ENCODE assay signal across 12 mouse cellular contexts in genomic region chr17:45770441-45770840, GRCm38 (mm10). TPM values are rescaled to one million over a fixed set of nuclear protein-coding genes. Genes with fewer than 3 reads are reported as not detected.
DNase-seq lines count a peak whose midpoint lies in the region; ATAC-seq lines count a peak whose summit lies in the region.
"Had no signal": no experiment of that assay in that cellular context is flagged by ENCODE, and none has a peak within 500 bp of the region (broad histone marks: within the 10 kb centered on the region; RNA-seq: fewer than 3 reads in every experiment).

No protein-coding gene starts in this region.

- peaks cover 50% of the 10 kb centered on the region for H3K4me1 ChIP-seq in heart, embryonic 12.5 days (replicated peaks)

- no peaks in the 10 kb centered on the region for H3K9me3 ChIP-seq in heart, embryonic 12.5 days (replicated peaks)
- H3K9me3 ChIP-seq: forebrain, embryonic 13.5 days; midbrain, embryonic 12.5 days had no signal

- DNase-seq in adrenal gland, postnatal 14 days, result peak; percentile 21
- DNase-seq in adrenal gland, postnatal 36 days, result no peak
- peak; percentile 79 for DNase-seq in kidney, postnatal 10 days
- no peak for DNase-seq in kidney, adult 18-20 months
- DNase-seq in lung, postnatal 10 days, result peak; percentile 72
- no peak for DNase-seq in urinary bladder, postnatal 36 days (ENCODE audit: low spot score in 2 of 2)

- H3K36me3 ChIP-seq in heart, embryonic 12.5 days, result no peaks in the 10 kb centered on the region
- H3K36me3 ChIP-seq: midbrain, embryonic 12.5 days had no signal

- no peak overlapping the region for H3K4me3 ChIP-seq in heart, embryonic 12.5 days
- H3K4me3 ChIP-seq: forebrain, embryonic 13.5 days; midbrain, embryonic 12.5 days had no signal

- WGBS in heart, embryonic 12.5 days, result 56% methylated on average over 6 of the region's 6 CpGs

- no peaks in the 10 kb centered on the region for H3K27me3 ChIP-seq in heart, embryonic 12.5 days (replicated peaks)
- H3K27me3 ChIP-seq: forebrain, embryonic 13.5 days had no signal

- no peak overlapping the region for H3K4me2 ChIP-seq in heart, embryonic 12.5 days
- H3K4me2 ChIP-seq: forebrain, embryonic 13.5 days; midbrain, embryonic 12.5 days had no signal

- 0 out of 2 replicates have a peak overlapping the region, but pooled peaks have one; percentile 5 for H3K9ac ChIP-seq in heart, embryonic 12.5 days
- H3K9ac ChIP-seq: forebrain, embryonic 13.5 days; midbrain, embryonic 12.5 days had no signal

- no peak for ATAC-seq in heart, embryonic 12.5 days (ENCODE audit: insufficient number of reproducible peaks, low FRiP score)
- ATAC-seq in granulocyte monocyte progenitor cell, adult 5-6 weeks (replicated peaks; ENCODE audit: poor library complexity, severe bottlenecking), result no peak
- ATAC-seq: forebrain, embryonic 13.5 days had no signal

- no peak overlapping the region for H3K27ac ChIP-seq in heart, embryonic 12.5 days (ENCODE audit: poor library complexity, severe bottlenecking)
- H3K27ac ChIP-seq: forebrain, embryonic 13.5 days; midbrain, embryonic 12.5 days had no signal

RNA-seq across cellular contexts. Expression of gene 1600014C23Rik, which starts 36.8 kb away (rescaled TPM):
- not detected in 2 replicates for total RNA-seq in adrenal gland, postnatal 14 days (2021)
- total RNA-seq in adrenal gland, postnatal 36 days (2021), result not detected
- polyA plus RNA-seq in heart, embryonic 12.5 days (2016; fragmentation: Nextera tagmentation; extraction: Ambion mirVana), result 0.61 TPM in 1 of 2 replicates, not detected in the other
- total RNA-seq in granulocyte monocyte progenitor cell, adult 5-6 weeks (2014; fragmentation: Nextera tagmentation), result not detected in 2 replicates
- not detected in 2 replicates for total RNA-seq in granulocyte monocyte progenitor cell, adult 5-6 weeks (2017)
- total RNA-seq: adrenal gland, postnatal 25 days; common myeloid progenitor, adult 5-6 weeks had no signal
- polyA plus RNA-seq: midbrain, embryonic 12.5 days had no signal

Comparison
In these comparisons a context has a peak if more than half of its experiments do, and no peak if none do; other contexts are left out.
1. DNase-seq: peak in adrenal gland, postnatal 14 days (single experiment), kidney, postnatal 10 days (single experiment) and lung, postnatal 10 days (single experiment); none in adrenal gland, postnatal 36 days (0 of 2), kidney, adult 18-20 months (single experiment) and urinary bladder, postnatal 36 days (0 of 2).